Mouse (Mus musculus): ENCODE results near the gene F8.
"Not testable (repeated sequence)": the region's sequence is repeated elsewhere in the genome, so short reads cannot be mapped to it uniquely, and the experiment has no call there.

Gene F8

GRCm38 (mm10) chrX:75382195-75382771 lies at the start of gene F8, which contains the start of gene Fundc2:
Gene F8, minus strand, starts transcription at chrX:75382615.
Gene Fundc2, plus strand, starts transcription at chrX:75382399.
- peak; percentile 84 to 89 for DNase-seq

GRCm38 (mm10) chrX:75415936-75416785 lies 33.7 kb upstream of the F8 start, which contains the start of the genes Cmc4, Mtcp1 and Brcc3:
Gene Cmc4, minus strand, starts transcription at chrX:75416584.
Gene Mtcp1, minus strand, starts transcription at chrX:75416588.
Gene Brcc3, plus strand, starts transcription at chrX:75416628.
- peak; percentile 88 to 95 for DNase-seq

- DNase-seq, result no peak
Measured at GRCm38 (mm10) chrX:75409711-75410110, 27.3 kb upstream of the F8 start.

- peak in 1 of 2 experiments; percentile 1 for DNase-seq
Measured at GRCm38 (mm10) chrX:75403350-75403749, 20.9 kb upstream of the F8 start.

GRCm38 (mm10) chrX:75402668-75403067 lies 20.3 kb upstream of the F8 start:
- DNase-seq, result peak in 1 of 2 experiments; percentile 4

- no peak for DNase-seq
Measured at GRCm38 (mm10) chrX:75399471-75399870, 17.1 kb upstream of the F8 start.

- DNase-seq, result no peak
Measured at GRCm38 (mm10) chrX:75381699-75382098, 716 bp downstream of the F8 start.

- no peak for DNase-seq
Measured at GRCm38 (mm10) chrX:75381176-75381575, 1.2 kb downstream of the F8 start.

- DNase-seq, result no peak
Measured at GRCm38 (mm10) chrX:75376815-75377214, 5.6 kb downstream of the F8 start.

GRCm38 (mm10) chrX:75372666-75373425 lies 9.6 kb downstream of the F8 start:
- peak; percentile 32 to 33 for DNase-seq

- peak; percentile 38 to 42 for DNase-seq
Measured at GRCm38 (mm10) chrX:75370197-75370596, 12.2 kb downstream of the F8 start.

- no peak for DNase-seq
Measured at GRCm38 (mm10) chrX:75323556-75323955, 58.9 kb downstream of the F8 start.

- DNase-seq, result peak in 1 of 2 experiments; percentile 3
Measured at GRCm38 (mm10) chrX:75271676-75272075, 110.7 kb downstream of the F8 start.

- not testable (repeated sequence) for DNase-seq
Measured at GRCm38 (mm10) chrX:75233603-75234376, 148.6 kb downstream of the F8 start.

GRCm38 (mm10) chrX:75231456-75231855 lies 151.0 kb downstream of the F8 start:
- no peak for DNase-seq

- no peak for DNase-seq
Measured at GRCm38 (mm10) chrX:75163670-75164069, 218.7 kb downstream of the F8 start, which contains the start of gene Smim9. Gene Smim9, minus strand, starts transcription at chrX:75163770.

- peak; percentile 40 to 79 for DNase-seq
Measured at GRCm38 (mm10) chrX:75155576-75156243, 226.7 kb downstream of the F8 start.

- no peak for DNase-seq
Measured at GRCm38 (mm10) chrX:75152249-75152648, 230.2 kb downstream of the F8 start.

GRCm38 (mm10) chrX:75150304-75150703 lies 232.1 kb downstream of the F8 start:
- DNase-seq, result no peak

GRCm38 (mm10) chrX:75148414-75148813 lies 234.0 kb downstream of the F8 start:
- DNase-seq, result no peak

- peak; percentile 9 to 54 for DNase-seq
Measured at GRCm38 (mm10) chrX:75143124-75143555, 239.3 kb downstream of the F8 start.

- no peak for DNase-seq
Measured at GRCm38 (mm10) chrX:75138182-75138581, 244.2 kb downstream of the F8 start.

Measured in kidney, postnatal 25 days (tissue).